Mouse (Mus musculus) cerebellum, adult 9-10 months (tissue): Measurements from ENCODE around the gene Syde1.

Source experiments
- DNase-seq: peaks from one replicate; pipeline ENCODE4 v3.0.0; 2022

The Syde1 gene

GRCm38 (mm10) chr10:78575105-78575632 is 16.6 kb downstream of the Syde1 start:
- DNase-seq, result no peak

DNA sequence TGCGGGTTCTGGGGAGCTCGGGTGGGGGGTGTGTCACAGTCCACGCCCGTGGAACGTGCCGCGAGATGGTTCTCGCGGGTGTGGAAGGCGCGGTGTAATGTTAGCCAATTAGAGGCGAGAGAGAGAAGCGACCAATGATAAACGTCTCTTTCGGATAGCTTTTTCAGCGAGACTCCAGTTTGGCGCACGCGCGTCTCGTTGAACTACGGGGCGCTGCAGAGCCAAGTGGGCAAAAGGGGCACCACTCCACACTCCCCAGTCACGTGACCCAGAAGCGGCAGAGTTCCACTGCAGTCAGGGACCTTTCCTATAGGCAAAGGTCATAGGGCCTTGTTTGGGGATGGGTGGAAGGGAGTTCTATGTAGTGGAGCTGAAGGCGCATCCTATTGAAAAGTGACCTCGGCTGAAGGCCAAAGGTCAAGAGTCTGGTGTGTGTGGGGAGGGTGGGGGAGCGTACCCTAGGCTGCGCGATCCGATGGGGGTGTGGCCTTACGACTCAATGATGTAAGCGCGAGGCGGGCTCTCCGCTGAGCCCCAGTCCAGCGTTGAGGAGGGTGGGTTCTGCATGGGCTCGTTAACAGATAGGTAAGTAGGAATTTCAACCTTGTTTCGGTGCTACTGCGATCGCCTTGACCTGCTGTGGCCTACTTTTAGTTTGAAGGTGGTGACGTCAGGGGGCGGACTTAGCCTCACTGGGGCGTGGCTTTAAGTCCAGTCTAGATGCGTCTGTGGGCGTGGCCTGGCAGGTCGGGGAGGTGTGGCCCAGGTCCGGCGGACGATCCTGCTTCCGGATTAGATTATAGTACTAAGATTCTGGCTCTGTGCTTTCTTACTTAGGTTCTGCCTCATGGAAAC is 17.3 kb downstream of the Syde1 start, which contains the start of gene Ilvbl:
Gene Ilvbl (plus strand): TSS at position 97 of the 855 bp plus-strand sequence.
- DNase-seq, result peak; percentile 98

GRCm38 (mm10) chr10:78573226-78573625 is 18.5 kb downstream of the Syde1 start:
- DNase-seq, result peak; percentile 45

GRCm38 (mm10) chr10:78570897-78571296 is 20.9 kb downstream of the Syde1 start:
- no peak for DNase-seq

DNA sequence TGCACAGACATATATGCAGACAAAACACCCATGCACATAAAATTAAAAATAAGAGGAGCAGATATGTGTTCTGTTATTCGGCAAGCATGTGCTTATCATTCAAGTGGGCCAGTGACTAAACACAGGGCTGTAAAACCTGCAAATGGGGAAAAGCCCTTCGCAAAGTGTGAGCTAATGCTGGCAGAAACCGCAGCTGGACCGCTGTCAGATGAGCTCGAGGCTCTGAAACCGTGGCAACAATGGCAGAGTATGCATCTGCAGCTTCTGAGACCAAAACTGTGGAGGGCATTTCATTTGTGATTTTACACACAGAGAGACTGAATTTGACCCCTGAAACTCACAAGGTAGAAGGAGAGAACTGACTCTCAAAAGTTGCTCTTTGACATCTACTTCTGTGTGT is 21.3 kb downstream of the Syde1 start:
- DNase-seq, result no peak

DNA sequence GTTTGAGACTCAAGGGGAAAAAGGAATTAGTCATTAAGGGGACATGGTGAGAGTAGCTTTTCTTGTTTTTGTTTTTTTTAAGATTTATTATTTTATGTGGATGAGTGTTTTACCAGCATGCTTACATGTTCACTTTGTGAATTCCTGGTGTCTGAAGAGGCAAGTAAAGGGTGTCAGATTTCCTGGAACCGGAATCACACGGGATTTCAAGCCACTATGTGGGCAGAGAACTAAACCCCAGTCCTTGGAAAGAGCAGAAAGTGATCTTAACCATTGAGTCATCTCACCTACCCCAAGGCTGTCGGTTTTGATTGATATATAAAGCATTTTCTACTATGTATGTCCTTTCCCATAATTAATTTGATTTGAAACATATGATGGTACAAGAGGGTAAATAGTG is 22.1 kb downstream of the Syde1 start:
- no peak for DNase-seq

- DNase-seq, result no peak
These were observed 22.6 kb downstream of the Syde1 start for GRCm38 (mm10) chr10:78569191-78569590.

DNA sequence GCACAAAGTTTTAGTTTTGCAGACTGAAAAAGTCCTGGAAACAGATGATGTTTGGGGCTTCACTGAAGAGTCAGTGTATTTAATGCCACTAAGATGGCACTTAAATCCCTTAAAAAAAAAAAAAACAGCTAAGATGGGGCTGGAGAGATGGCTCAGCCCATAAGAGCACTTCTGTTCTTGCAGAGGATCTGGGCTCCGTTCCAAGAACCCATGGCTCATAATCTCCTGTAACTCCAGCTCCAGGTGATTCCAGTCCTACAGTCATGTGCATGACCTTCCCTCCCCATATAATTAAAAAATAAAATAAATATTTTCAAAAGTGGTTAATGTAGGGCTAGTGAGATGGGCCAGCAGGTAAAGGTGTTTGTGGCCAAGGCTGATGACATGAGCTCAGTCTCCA is 26.7 kb downstream of the Syde1 start:
- DNase-seq, result no peak

GRCm38 (mm10) chr10:78540943-78541342 is 50.8 kb downstream of the Syde1 start:
- peak; percentile 46 for DNase-seq
